Mouse (Mus musculus): Measurements from ENCODE around the gene Tnfrsf22. TPM values are rescaled to one million over a fixed set of nuclear protein-coding genes. Genes with fewer than 3 reads are reported as not detected.

The Tnfrsf22 gene
- total RNA-seq, 2 experiments from 2014 or later, result 1.7 to 2.1 TPM

Other genes starting within 250 kb of the Tnfrsf22 start
- 10 to 100 TPM; 11.9 to 13.3 TPM for gene Cdkn1c, start 188.6 kb downstream of the Tnfrsf22 start, total RNA-seq (2021)
- under 1 TPM; 0.68 to 0.86 TPM for gene Slc22a18, start 175.9 kb downstream of the Tnfrsf22 start, total RNA-seq (2021)
- not detected for gene Phlda2, start 146.5 kb downstream of the Tnfrsf22 start, total RNA-seq (2021)
- 100 to 1,000 TPM; 110 to 119 TPM for gene Nap1l4, start 100.6 kb downstream of the Tnfrsf22 start, total RNA-seq (2021)
- gene Cars, start 49.6 kb downstream of the Tnfrsf22 start, total RNA-seq (2021), result 10 to 100 TPM; 53.2 to 57.8 TPM
- gene Tnfrsf26, start 20.9 kb downstream of the Tnfrsf22 start, total RNA-seq (2021), result not detected
- 1 to 10 TPM; 1.0 to 1.1 TPM for gene Tnfrsf23, start 36.2 kb upstream of the Tnfrsf22 start, total RNA-seq (2021)
- gene Osbpl5, start 107.3 kb upstream of the Tnfrsf22 start, total RNA-seq (2021), result 10 to 100 TPM; 34.1 to 36.6 TPM
- gene Mrgprg, start 117.3 kb upstream of the Tnfrsf22 start, total RNA-seq (2021), result not detected
- 1 to 10 TPM; 6.4 to 7.2 TPM for gene Mrgpre, start 134.8 kb upstream of the Tnfrsf22 start, total RNA-seq (2021)
- gene Nadsyn1, start 173.2 kb upstream of the Tnfrsf22 start, total RNA-seq (2021), result 1 to 10 TPM; 4.7 to 9.0 TPM
- 10 to 100 TPM; 34.4 to 36.7 TPM for gene Dhcr7, start 173.5 kb upstream of the Tnfrsf22 start, total RNA-seq (2021)
- gene Gm498, start 217.2 kb upstream of the Tnfrsf22 start, total RNA-seq (2021), result not detected